Mouse (Mus musculus) MEL (cell line): ENCODE results near the gene Cep112.

Experiments used
- CTCF ChIP-seq, 3 experiments: IDR thresholded peaks in 2 of 3; conservative IDR thresholded peaks in 1 of 3; 2 replicates each; pipeline ENCODE4 v1.5.1; 2011 to 2012; ENCODE audit warnings: low read length in 3 of 3, low read depth in 2 of 3, mild to moderate bottlenecking in 2 of 3, improper control_type of control experiment in 1 of 3, inconsistent platforms in 1 of 3, mixed read lengths in 1 of 3, moderate library complexity in 1 of 3; ENCODE audit not compliant: control insufficient read depth in 1 of 3, insufficient read depth in 1 of 3, poor library complexity in 1 of 3, severe bottlenecking in 1 of 3
- EP300 ChIP-seq, 2 experiments: IDR thresholded peaks; 2 replicates each; pipeline ENCODE4 v1.6.1; 2011; ENCODE audit warnings: improper control_type of control experiment in 2 of 2, low read length in 2 of 2, low read depth in 1 of 2, mild to moderate bottlenecking in 1 of 2
- KAT2A ChIP-seq: conservative IDR thresholded peaks from 2 replicates; pipeline ENCODE4 v1.6.1; 2012; ENCODE audit warnings: low read depth, low read length, improper control_type of control experiment, inconsistent platforms
- MXI1 ChIP-seq: IDR thresholded peaks from 2 replicates; pipeline ENCODE4 v1.6.1; 2011; ENCODE audit warnings: mild to moderate bottlenecking, low read depth, low read length, improper control_type of control experiment
- POLR2A ChIP-seq, 2 experiments: IDR thresholded peaks; 2 replicates each; pipeline ENCODE4 v1.6.1; 2011 to 2012; ENCODE audit warnings: low read length in 2 of 2, mild to moderate bottlenecking in 2 of 2, control low read depth in 1 of 2, improper control_type of control experiment in 1 of 2, low read depth in 1 of 2, moderate library complexity in 1 of 2; ENCODE audit not compliant: control insufficient read depth in 1 of 2, insufficient read depth in 1 of 2, poor library complexity in 1 of 2
- ZKSCAN1 ChIP-seq: IDR thresholded peaks from 2 replicates; pipeline ENCODE4 v1.6.1; 2012; ENCODE audit warnings: low read depth, mild to moderate bottlenecking, inconsistent platforms, low read length, improper control_type of control experiment, moderate library complexity
- ZMIZ1 ChIP-seq: IDR thresholded peaks from 2 replicates; pipeline ENCODE4 v1.6.1; 2012; ENCODE audit warnings: low read depth, mild to moderate bottlenecking, inconsistent platforms, low read length, improper control_type of control experiment, moderate library complexity

- no peak for TF ChIP-seq EP300 (IDR thresholded peaks at IDR 0.05; ENCODE audit: low read depth in 1 of 2, low read length in 2 of 2)
- no peak for TF ChIP-seq POLR2A (IDR thresholded peaks at IDR 0.05; ENCODE audit: control insufficient read depth in 1 of 2, insufficient read depth in 1 of 2, low read depth in 1 of 2, low read length in 2 of 2, poor library complexity in 1 of 2)
- no peak for TF ChIP-seq CTCF (IDR thresholded peaks at IDR 0.05 in 2 of 3, conservative IDR thresholded peaks at IDR 0.05 in 1 of 3; ENCODE audit: control insufficient read depth in 1 of 3, insufficient read depth in 1 of 3, low read depth in 2 of 3, low read length in 3 of 3, poor library complexity in 1 of 3, severe bottlenecking in 1 of 3)
- no peak for TF ChIP-seq KAT2A
- TF ChIP-seq MXI1 = no peak
- no peak for TF ChIP-seq ZMIZ1
- no peak for TF ChIP-seq ZKSCAN1
Observed at GRCm38 (mm10) chr11:108805947-108806346, 381.0 kb downstream of the Cep112 start.
